Mouse (Mus musculus) hindbrain, postnatal 0 days (tissue): ENCODE measurements around the gene Ucp3. TPM values are rescaled to one million over a fixed set of nuclear protein-coding genes. Genes with fewer than 3 reads are reported as not detected.

Experiments
- ATAC-seq: fragments of 200-750 bp; cut with Nextera tagmentation; 2 replicates; pipeline ENCODE4 v1.8.0; 2017; ENCODE audit warnings: mild to moderate bottlenecking, moderate TSS enrichment, moderate library complexity
- DNase-seq: peaks from one replicate; pipeline ENCODE4 v3.0.0-alpha.2; 2015; ENCODE audit warnings: low spot score
- H3K27ac ChIP-seq: fragments of 300-500 bp; sonication (generic); 2 replicates; pipeline ENCODE4 v1.5.1; 2014; ENCODE audit warnings: mild to moderate bottlenecking
- H3K27me3 ChIP-seq: fragments of 300-500 bp; sonication (generic); 2 replicates; pipeline ENCODE4 v1.6.1; 2014; ENCODE audit warnings: low read length, mixed read lengths; ENCODE audit not compliant: insufficient read depth
- H3K36me3 ChIP-seq: fragments of 300-500 bp; sonication (generic); 2 replicates; pipeline ENCODE4 v1.6.1; 2014; ENCODE audit warnings: low read length, mixed read lengths; ENCODE audit not compliant: insufficient read depth
- H3K4me1 ChIP-seq: fragments of 300-500 bp; sonication (generic); 2 replicates; pipeline ENCODE4 v1.6.1; 2014; ENCODE audit warnings: antibody characterized with exemption, low read length, mixed read lengths; ENCODE audit not compliant: insufficient read depth
- H3K4me2 ChIP-seq: fragments of 300-500 bp; sonication (generic); 2 replicates; pipeline ENCODE4 v1.6.1; 2014; ENCODE audit warnings: low read depth, mild to moderate bottlenecking, low read length, moderate library complexity, mixed read lengths
- H3K4me3 ChIP-seq: fragments of 300-500 bp; sonication (generic); 2 replicates; pipeline ENCODE4 v1.5.1; 2014; ENCODE audit warnings: low read length
- H3K9ac ChIP-seq: fragments of 300-500 bp; sonication (generic); replicated peaks from 2 replicates; pipeline ENCODE4 v1.6.1; 2014; ENCODE audit warnings: mild to moderate bottlenecking, low read length, moderate library complexity, mixed read lengths
- H3K9me3 ChIP-seq: fragments of 300-500 bp; sonication (generic); 2 replicates; pipeline ENCODE4 v1.6.1; 2016; ENCODE audit warnings: low read length, mixed read lengths
- CTCF ChIP-seq: IDR thresholded peaks from 2 replicates; pipeline ENCODE4 v1.5.1; 2016; ENCODE audit warnings: antibody characterized with exemption, control low read depth, low read depth
- WGBS: fragments of 180-500 bp; shearing (Covaris S2); extraction: QIAGEN DNeasy Blood & Tissue Kit; methylation state at CpG from one replicate; pipeline ENCODE4 v1.1.7; 2014; 5-methylcytosine and 5-hydroxymethylcytosine counted together
- polyA plus RNA-seq: library from polyadenylated mRNA; unstranded; fragments of >200 nt; fragmentation: Nextera tagmentation; extraction: Ambion mirVana; gene quantifications from 2 replicates; pipeline ENCODE4 v1.2.1, GENCODE M21; 2015
- total RNA-seq: library from RNA; depleted of rRNA; stranded (reverse); fragments of >200 nt; gene quantifications from 2 replicates; pipeline ENCODE4 v1.2.3, GENCODE M21; 2014

The Ucp3 gene
- total and polyA plus RNA-seq, 2 experiments from 2014 or later = 0.10 to 0.16 TPM

DNA sequence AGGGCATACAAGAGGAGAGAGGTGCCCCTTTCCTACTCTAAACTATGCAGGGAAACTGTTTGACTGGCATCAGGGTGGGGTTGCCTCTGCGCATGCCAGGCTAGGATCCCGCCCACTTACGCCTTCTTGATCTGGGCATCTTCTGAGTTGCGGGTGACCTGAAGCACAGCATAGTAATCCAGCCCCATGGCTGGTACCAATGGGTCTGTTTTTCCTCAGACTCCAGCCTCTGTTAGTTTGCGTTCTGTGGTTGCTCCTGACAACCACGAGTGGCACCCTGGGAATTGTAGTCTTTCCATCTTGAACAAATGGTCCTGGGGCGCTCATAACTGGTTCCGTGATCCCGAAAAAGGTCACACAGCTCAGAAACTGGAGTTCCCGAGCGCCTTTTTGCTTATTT is 41.8 kb downstream of the Ucp3 start, which contains the start of gene Dnajb13:
Gene Dnajb13 (minus strand): TSS at position 388 of the 400 bp plus-strand sequence.
- 0 out of 2 replicates have a peak within 1 kb of the TSS, but pooled peaks have one; percentile 6 for H3K4me3 ChIP-seq
- peak; percentile 75 for DNase-seq
- H3K36me3 ChIP-seq = no peaks in the 10 kb centered on the region
- H3K4me2 ChIP-seq = peak within 1 kb of the TSS; percentile 35
- H3K27ac ChIP-seq = no peak within 1 kb of the TSS
- no peaks in the 10 kb centered on the region for H3K27me3 ChIP-seq
- no peak for TF ChIP-seq CTCF
- 41% methylated on average over 11 of the region's 11 CpGs for WGBS
- H3K9me3 ChIP-seq = no peaks in the 10 kb centered on the region
- H3K9ac ChIP-seq = no peak within 1 kb of the TSS
- H3K4me1 ChIP-seq = no peaks in the 10 kb centered on the region
- ATAC-seq = peak; percentile 83

DNA sequence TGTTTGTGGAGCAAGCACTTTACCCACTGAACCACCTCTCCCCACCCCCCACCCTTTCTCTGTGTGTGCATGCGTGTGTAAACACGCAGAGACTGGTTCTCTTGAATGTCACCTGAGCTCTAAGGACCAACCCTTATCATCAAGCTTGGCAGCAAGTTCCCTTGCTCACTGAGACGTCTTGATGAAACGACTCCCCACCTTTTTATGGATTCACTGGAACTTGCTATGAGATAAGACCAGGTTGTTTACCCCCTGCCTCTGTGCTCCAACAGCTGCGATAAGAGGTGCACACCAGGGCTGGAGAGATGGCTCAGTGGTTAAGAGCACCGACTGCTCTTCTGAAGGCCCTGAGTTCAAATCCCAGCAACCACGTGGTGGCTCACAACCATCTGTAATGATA is 47.4 kb downstream of the Ucp3 start:
- Histone ChIP-seq H3K27me3 (no peaks in the 10 kb centered on the region), H3K4me1 (no peaks in the 10 kb centered on the region), H3K9me3 (no peaks in the 10 kb centered on the region), H3K4me3 (no peak overlapping the region), H3K27ac (no peak overlapping the region), H3K4me2 (no peak overlapping the region), H3K36me3 (no peaks in the 10 kb centered on the region), H3K9ac (no peak overlapping the region)
- TF ChIP-seq CTCF = no peak
- DNase-seq (no peak), ATAC-seq (no peak)
- 74% methylated on average over 7 of the region's 7 CpGs for WGBS

DNA sequence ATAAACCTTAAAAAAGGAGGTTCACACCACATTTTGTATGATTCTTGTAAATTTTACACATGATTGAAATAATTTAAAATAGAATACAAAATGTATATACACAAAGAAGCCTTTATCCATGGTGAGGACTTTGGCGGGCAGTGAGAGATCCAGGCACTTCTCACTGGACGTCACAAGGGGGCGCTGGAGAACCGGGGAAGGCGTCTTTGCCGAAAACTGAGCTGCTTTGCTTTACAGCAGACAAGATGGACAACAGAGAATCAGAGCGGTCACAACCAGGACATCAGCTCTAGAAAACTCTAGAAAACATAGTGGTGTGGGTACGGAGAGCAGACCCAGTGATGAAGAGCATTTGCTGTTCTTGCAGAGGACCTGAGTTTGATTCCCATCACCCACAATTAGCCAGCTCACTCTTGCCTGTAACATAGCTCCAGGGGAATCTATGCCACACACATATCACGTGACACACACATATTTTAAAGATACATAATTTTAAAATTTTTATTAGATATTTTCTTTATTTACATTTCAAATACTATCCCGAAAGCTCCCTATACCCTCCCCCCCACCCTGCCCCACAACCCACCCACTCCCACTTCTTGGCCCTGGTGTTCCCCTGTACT is 48.0 kb downstream of the Ucp3 start:
- no peaks in the 10 kb centered on the region for H3K4me1 ChIP-seq
- no peak overlapping the region for H3K9ac ChIP-seq
- no peak overlapping the region; the same call in 1 of the 2 replicates for H3K4me2 ChIP-seq
- H3K27ac ChIP-seq = no peak overlapping the region
- peak; percentile 88 for DNase-seq
- peak; percentile 72 for ATAC-seq
- H3K4me3 ChIP-seq = no peak overlapping the region
- peak; percentile 95 for TF ChIP-seq CTCF
- WGBS = 20% methylated on average over 10 of the region's 10 CpGs
- H3K36me3 ChIP-seq = no peaks in the 10 kb centered on the region
- no peaks in the 10 kb centered on the region for H3K27me3 ChIP-seq
- H3K9me3 ChIP-seq = no peaks in the 10 kb centered on the region

DNA sequence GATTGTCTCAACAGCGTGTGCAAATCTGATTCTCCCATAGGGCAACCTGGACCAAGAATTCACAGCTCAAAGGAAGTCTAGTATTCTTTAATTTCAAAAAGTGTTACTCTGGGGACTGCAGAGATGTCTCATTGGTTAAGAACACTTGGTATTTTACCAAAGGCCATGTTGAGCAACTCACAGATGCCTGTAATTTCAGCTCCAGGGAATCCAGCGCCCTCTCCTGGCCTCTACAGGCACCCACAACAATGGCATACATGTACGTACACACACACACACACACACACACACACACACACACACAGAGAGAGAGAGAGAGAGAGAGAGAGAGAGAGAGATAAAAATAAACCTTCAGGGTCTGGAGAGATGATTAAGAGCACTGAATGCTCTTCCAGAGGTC is 49.4 kb downstream of the Ucp3 start:
- no peaks in the 10 kb centered on the region for H3K4me1 ChIP-seq
- H3K27ac ChIP-seq = no peak overlapping the region
- H3K36me3 ChIP-seq = no peaks in the 10 kb centered on the region
- 73% methylated on average over 3 of the region's 3 CpGs for WGBS
- H3K27me3 ChIP-seq = no peaks in the 10 kb centered on the region
- H3K4me3 ChIP-seq = no peak overlapping the region
- H3K9me3 ChIP-seq = no peaks in the 10 kb centered on the region
- no peak overlapping the region for H3K9ac ChIP-seq
- DNase-seq = no peak
- no peak for TF ChIP-seq CTCF
- no peak overlapping the region for H3K4me2 ChIP-seq
- no peak for ATAC-seq

DNA sequence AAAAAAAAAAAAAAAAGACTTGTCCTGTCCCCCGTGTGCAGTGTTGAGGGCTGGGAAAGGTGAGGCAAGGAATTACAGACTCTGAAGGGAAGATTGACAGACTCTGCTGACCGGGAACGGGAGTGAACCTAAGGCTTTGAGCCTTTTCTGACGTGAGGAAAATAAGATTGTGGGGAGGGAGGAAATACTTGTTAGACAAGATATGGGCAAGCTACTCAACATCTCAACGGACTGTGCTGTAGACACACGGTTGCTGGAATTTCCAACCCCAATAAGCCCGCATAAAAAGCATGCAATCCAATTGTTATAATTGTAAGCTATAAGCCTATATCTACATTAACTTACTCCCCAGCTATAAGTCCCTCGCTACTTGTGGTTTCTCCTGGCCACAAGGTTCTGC is 51.9 kb downstream of the Ucp3 start:
- H3K9ac ChIP-seq = no peak overlapping the region
- DNase-seq (no peak), ATAC-seq (no peak)
- no peak for TF ChIP-seq CTCF
- no peaks in the 10 kb centered on the region for H3K9me3 ChIP-seq
- H3K27ac ChIP-seq = no peak overlapping the region
- H3K4me1 ChIP-seq = no peaks in the 10 kb centered on the region
- no peaks in the 10 kb centered on the region for H3K27me3 ChIP-seq
- H3K4me2 ChIP-seq = no peak overlapping the region
- WGBS = 79% methylated on average over 8 of the region's 8 CpGs
- no peak overlapping the region for H3K4me3 ChIP-seq
- H3K36me3 ChIP-seq = no peaks in the 10 kb centered on the region

DNA sequence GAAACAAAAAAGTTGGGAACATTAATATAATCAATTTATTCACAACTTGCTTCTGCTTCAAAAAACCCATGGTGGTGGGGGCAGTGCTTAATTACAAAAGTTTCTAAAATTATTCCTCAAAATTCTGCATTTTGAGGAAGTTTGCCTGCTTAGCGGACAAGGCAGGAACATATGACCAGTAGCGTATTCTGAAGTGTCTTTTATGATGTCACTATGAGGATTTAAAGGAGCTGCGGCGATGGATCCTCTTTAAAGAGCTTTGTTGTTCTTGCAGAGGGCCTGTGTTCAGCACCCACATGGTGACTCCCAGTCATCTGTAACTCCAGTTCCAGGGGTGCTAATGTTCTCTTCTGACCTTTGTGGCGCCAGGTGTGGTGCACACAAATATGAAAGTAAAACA is 58.0 kb downstream of the Ucp3 start:
- H3K9ac ChIP-seq = no peak overlapping the region
- no peak overlapping the region for H3K27ac ChIP-seq
- WGBS = 91% methylated on average over 5 of the region's 5 CpGs
- ATAC-seq (no peak), DNase-seq (no peak)
- H3K9me3 ChIP-seq = no peaks in the 10 kb centered on the region
- no peak for TF ChIP-seq CTCF
- no peaks in the 10 kb centered on the region for H3K27me3 ChIP-seq
- no peaks in the 10 kb centered on the region for H3K4me1 ChIP-seq
- no peaks in the 10 kb centered on the region for H3K36me3 ChIP-seq
- H3K4me2 ChIP-seq = no peak overlapping the region
- H3K4me3 ChIP-seq = no peak overlapping the region

DNA sequence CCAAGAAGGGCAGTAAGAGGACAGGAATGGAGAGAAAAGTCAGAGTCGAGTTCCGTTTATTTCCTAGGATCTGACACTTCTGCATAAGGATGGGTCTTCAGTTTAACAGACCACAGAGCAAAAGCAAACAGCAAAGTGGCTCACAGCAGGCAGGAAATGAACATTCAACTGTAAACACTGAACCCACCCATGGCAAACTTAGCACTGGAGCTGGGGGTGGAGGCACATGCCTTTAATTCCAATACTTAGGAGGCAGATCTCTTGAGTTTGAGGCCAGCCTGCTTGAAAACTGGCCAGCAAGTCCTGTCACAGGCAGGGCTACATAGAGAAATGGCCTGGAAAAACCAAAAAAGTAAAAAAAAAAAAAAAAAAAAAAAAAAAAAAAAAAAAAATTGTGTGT is 60.7 kb downstream of the Ucp3 start:
- H3K4me3 ChIP-seq = no peak overlapping the region
- H3K4me1 ChIP-seq = peaks cover 11% of the 10 kb centered on the region
- H3K27me3 ChIP-seq = no peaks in the 10 kb centered on the region
- 80% methylated on average over 2 of the region's 2 CpGs for WGBS
- no peaks in the 10 kb centered on the region for H3K36me3 ChIP-seq
- no peak overlapping the region for H3K9ac ChIP-seq
- H3K27ac ChIP-seq = no peak overlapping the region
- TF ChIP-seq CTCF = no peak
- no peaks in the 10 kb centered on the region for H3K9me3 ChIP-seq
- H3K4me2 ChIP-seq = no peak overlapping the region
- ATAC-seq = no peak
- DNase-seq = no peak
